Mouse (Mus musculus): Measurements from ENCODE around the gene Zup1. TPM values are rescaled to one million over a fixed set of nuclear protein-coding genes. Genes with fewer than 3 reads are reported as not detected.

Gene Zup1
- polyA plus RNA-seq, 1 experiment from 2014 or later = 27.7 TPM

Other genes with a start within 250 kb of the Zup1 start
- not detected in 2 replicates for gene Sult3a2, start 164.6 kb downstream of the Zup1 start, polyA plus RNA-seq (2014; fragmentation: Nextera tagmentation; extraction: Ambion mirVana)
- gene Sult3a1, start 93.5 kb downstream of the Zup1 start, polyA plus RNA-seq (2014; fragmentation: Nextera tagmentation; extraction: Ambion mirVana) = not detected in 2 replicates
- 0.51 and 0.74 TPM in 2 replicates for gene Rsph4a, start 46.2 kb downstream of the Zup1 start, polyA plus RNA-seq (2014; fragmentation: Nextera tagmentation; extraction: Ambion mirVana)
- gene Rwdd1, start 68.4 kb upstream of the Zup1 start, polyA plus RNA-seq (2014; fragmentation: Nextera tagmentation; extraction: Ambion mirVana) = 135 and 152 TPM in 2 replicates
- gene Trappc3l, start 86.3 kb upstream of the Zup1 start, polyA plus RNA-seq (2014; fragmentation: Nextera tagmentation; extraction: Ambion mirVana) = not detected in 2 replicates
- gene Calhm4, start 93.0 kb upstream of the Zup1 start, polyA plus RNA-seq (2014; fragmentation: Nextera tagmentation; extraction: Ambion mirVana) = not detected in 2 replicates
- gene Calhm5, start 145.2 kb upstream of the Zup1 start, polyA plus RNA-seq (2014; fragmentation: Nextera tagmentation; extraction: Ambion mirVana) = 0.18 and 0.62 TPM in 2 replicates
- gene Calhm6, start 176.7 kb upstream of the Zup1 start, polyA plus RNA-seq (2014; fragmentation: Nextera tagmentation; extraction: Ambion mirVana) = 0.27 and 1.0 TPM in 2 replicates

Measured in midbrain, embryonic 14.5 days (tissue).